ENCODE assay signal across 15 mouse cellular contexts in the genomic region with DNA sequence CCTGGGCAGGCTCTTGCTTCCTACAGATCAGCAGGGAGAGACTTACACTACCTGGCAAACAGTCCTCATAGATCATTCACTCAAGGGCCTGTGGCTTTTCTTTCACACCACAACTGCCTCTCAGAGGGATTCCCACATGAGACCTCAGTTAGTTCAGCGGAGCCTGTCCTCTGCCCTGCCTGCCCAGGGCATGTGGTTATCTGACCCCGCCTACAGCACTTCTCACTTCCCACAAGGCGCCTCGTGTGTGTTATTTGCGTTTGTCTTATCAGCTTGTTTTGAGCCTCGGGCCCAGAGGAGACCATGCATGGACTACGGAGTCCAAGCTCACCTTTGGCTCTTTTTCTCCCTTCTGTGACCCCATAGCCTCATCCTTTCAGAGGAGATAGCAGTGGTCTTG. TPM values are rescaled to one million over a fixed set of nuclear protein-coding genes. Genes with fewer than 3 reads are reported as not detected.
DNase-seq lines count a peak whose midpoint lies in the region; ATAC-seq and TF ChIP-seq lines count a peak whose summit lies in the region.
"Had no signal": no experiment of that assay in that cellular context is flagged by ENCODE, and none has a peak within 500 bp of the region (broad histone marks: within the 10 kb centered on the region; RNA-seq: fewer than 3 reads in every experiment).

No protein-coding gene starts in this region.

- H3K4me3 ChIP-seq in embryonic facial prominence, embryonic 14.5 days (ENCODE audit: low read depth, low read length): no peak overlapping the region
- no peak overlapping the region for H3K4me3 ChIP-seq in embryonic facial prominence, embryonic 10.5 days
- H3K4me3 ChIP-seq in heart, postnatal 0 days (ENCODE audit: low read depth, low read length): no peak overlapping the region
- H3K4me3 ChIP-seq in limb, embryonic 10.5 days: no peak overlapping the region
- H3K4me3 ChIP-seq: hindbrain, embryonic 15.5 days; megakaryocyte, embryonic 14.5 days had no signal

- peaks cover 18% of the 10 kb centered on the region for H3K4me1 ChIP-seq in embryonic facial prominence, embryonic 14.5 days (ENCODE audit: control insufficient read depth, insufficient read depth, low read length)
- H3K4me1 ChIP-seq in embryonic facial prominence, embryonic 10.5 days: peaks cover 9% of the 10 kb centered on the region
- peaks cover 37% of the 10 kb centered on the region for H3K4me1 ChIP-seq in heart, postnatal 0 days (ENCODE audit: control insufficient read depth, insufficient read depth)
- peaks cover 10% of the 10 kb centered on the region for H3K4me1 ChIP-seq in limb, embryonic 10.5 days
- H3K4me1 ChIP-seq: hindbrain, embryonic 15.5 days had no signal

- H3K4me2 ChIP-seq in embryonic facial prominence, embryonic 14.5 days (ENCODE audit: low read depth, low read length): no peak overlapping the region
- H3K4me2 ChIP-seq in heart, postnatal 0 days (ENCODE audit: low read depth, low read length): no peak overlapping the region
- H3K4me2 ChIP-seq: hindbrain, embryonic 15.5 days had no signal

- DNase-seq in embryonic facial prominence, embryonic 14.5 days (ENCODE audit: low spot score): no peak
- no peak for DNase-seq in embryonic facial prominence, embryonic 10.5 days (ENCODE audit: low spot score)
- DNase-seq in 416B (ENCODE audit: low read depth): peak; percentile 63
- peak; percentile 69 for DNase-seq in heart, postnatal 0 days (ENCODE audit: low spot score)
- DNase-seq in cerebellum, postnatal 25 days: no peak
- DNase-seq in limb, embryonic 10.5 days (ENCODE audit: low spot score): no peak
- DNase-seq: cerebellum, adult 11 months; kidney, adult 18-20 months; kidney, postnatal 4 days; lung, adult 2 months; right cerebral cortex, postnatal 4 days had no signal

- H3K36me3 ChIP-seq in embryonic facial prominence, embryonic 14.5 days (ENCODE audit: control insufficient read depth, insufficient read depth, low read length): no peaks in the 10 kb centered on the region
- no peaks in the 10 kb centered on the region for H3K36me3 ChIP-seq in embryonic facial prominence, embryonic 10.5 days (replicated peaks)
- H3K36me3 ChIP-seq in heart, postnatal 0 days (replicated peaks; ENCODE audit: control insufficient read depth, insufficient read depth, low read length): no peaks in the 10 kb centered on the region
- no peaks in the 10 kb centered on the region for H3K36me3 ChIP-seq in limb, embryonic 10.5 days
- H3K36me3 ChIP-seq: hindbrain, embryonic 15.5 days had no signal

- TF ChIP-seq CTCF in heart, postnatal 0 days (IDR thresholded peaks at IDR 0.05; ENCODE audit: low read depth): no peak; the same call in 1 of the 2 replicates

- no peak overlapping the region for H3K27ac ChIP-seq in embryonic facial prominence, embryonic 14.5 days (replicated peaks; ENCODE audit: low read depth, low read length)
- no peak overlapping the region; the same call in 1 of the 2 replicates for H3K27ac ChIP-seq in embryonic facial prominence, embryonic 10.5 days (replicated peaks)
- peak overlapping the region; percentile 31 for H3K27ac ChIP-seq in heart, postnatal 0 days (ENCODE audit: low read depth)
- H3K27ac ChIP-seq in limb, embryonic 10.5 days: no peak overlapping the region
- H3K27ac ChIP-seq: hindbrain, embryonic 15.5 days had no signal

- no peaks in the 10 kb centered on the region for H3K9me3 ChIP-seq in embryonic facial prominence, embryonic 14.5 days (ENCODE audit: control insufficient read depth, low read length)
- H3K9me3 ChIP-seq in embryonic facial prominence, embryonic 10.5 days: no peaks in the 10 kb centered on the region
- no peaks in the 10 kb centered on the region for H3K9me3 ChIP-seq in heart, postnatal 0 days (replicated peaks; ENCODE audit: control insufficient read depth, low read length)
- no peaks in the 10 kb centered on the region for H3K9me3 ChIP-seq in limb, embryonic 10.5 days (replicated peaks)
- H3K9me3 ChIP-seq: hindbrain, embryonic 15.5 days; megakaryocyte, embryonic 14.5 days had no signal

- no peaks in the 10 kb centered on the region for H3K27me3 ChIP-seq in embryonic facial prominence, embryonic 14.5 days (replicated peaks; ENCODE audit: control insufficient read depth, insufficient read depth, low read length)
- peaks cover 35% of the 10 kb centered on the region for H3K27me3 ChIP-seq in embryonic facial prominence, embryonic 10.5 days (replicated peaks; ENCODE audit: low read depth, poor library complexity, severe bottlenecking)
- H3K27me3 ChIP-seq in heart, postnatal 0 days (ENCODE audit: control insufficient read depth, insufficient read depth, low read length): peaks cover 1% of the 10 kb centered on the region; the same call in 1 of the 2 replicates
- H3K27me3 ChIP-seq in limb, embryonic 10.5 days (ENCODE audit: low read depth, poor library complexity, severe bottlenecking): peaks cover 33% of the 10 kb centered on the region

- no peak for TF ChIP-seq EP300 in heart, postnatal 0 days (IDR thresholded peaks at IDR 0.05; ENCODE audit: low read depth)

- 48% methylated on average over 7 of the region's 7 CpGs for WGBS in embryonic facial prominence, embryonic 14.5 days
- WGBS in embryonic facial prominence, embryonic 10.5 days: 50% methylated on average over 7 of the region's 7 CpGs
- 9% methylated on average over 7 of the region's 7 CpGs for WGBS in heart, postnatal 0 days
- 42% methylated on average over 7 of the region's 7 CpGs for WGBS in limb, embryonic 10.5 days

- ATAC-seq in embryonic facial prominence, embryonic 14.5 days (ENCODE audit: low read depth): no peak
- ATAC-seq in heart, postnatal 0 days (ENCODE audit: insufficient read depth, low read depth): peak; percentile 40
- peak; percentile 89 for ATAC-seq in megakaryocyte progenitor cell, adult 5-6 weeks (replicated peaks; ENCODE audit: poor library complexity)
- no peak for ATAC-seq in cerebellum, adult (ENCODE audit: insufficient number of reproducible peaks, low FRiP score, low TSS enrichment)

- H3K9ac ChIP-seq in embryonic facial prominence, embryonic 14.5 days (ENCODE audit: low read depth, low read length): 0 out of 2 replicates have a peak overlapping the region, but pooled peaks have one; percentile 25
- H3K9ac ChIP-seq in heart, postnatal 0 days (replicated peaks; ENCODE audit: low read depth, low read length): no peak overlapping the region
- H3K9ac ChIP-seq: hindbrain, embryonic 15.5 days had no signal

RNA-seq across cellular contexts. Expression of gene Lgr6, which starts 9.9 kb away (rescaled TPM):
- polyA plus RNA-seq in embryonic facial prominence, embryonic 14.5 days (2014; fragmentation: Nextera tagmentation; extraction: Ambion mirVana): 7.0 and 7.5 TPM in 2 replicates
- polyA plus RNA-seq in embryonic facial prominence, embryonic 10.5 days (2016; fragmentation: Nextera tagmentation; extraction: Ambion mirVana): 0.73 and 1.1 TPM in 2 replicates
- 8.6 and 17.3 TPM in 2 replicates for total RNA-seq in heart, postnatal 0 days (2014; rRNA removed; ENCODE audit: low replicate concordance)
- 3.8 and 4.5 TPM in 2 replicates for polyA plus RNA-seq in heart, postnatal 0 days (2015; fragmentation: Nextera tagmentation; extraction: Ambion mirVana)
- total RNA-seq in megakaryocyte progenitor cell, adult 5-6 weeks (2015): 0.05 TPM in 1 of 2 replicates, not detected in the other
- total RNA-seq in megakaryocyte progenitor cell, adult 5-6 weeks (2017): 0.08 TPM in 1 of 2 replicates, not detected in the other
- polyA plus RNA-seq in limb, embryonic 10.5 days (2016; fragmentation: Nextera tagmentation; extraction: Ambion mirVana): 0.56 and 0.75 TPM in 2 replicates

RNA-seq across cellular contexts. Expression of gene Ptpn7, which starts 37.3 kb away (rescaled TPM):
- 2.1 and 2.7 TPM in 2 replicates for polyA plus RNA-seq in embryonic facial prominence, embryonic 14.5 days (2014; fragmentation: Nextera tagmentation; extraction: Ambion mirVana)
- 1.3 and 2.1 TPM in 2 replicates for polyA plus RNA-seq in embryonic facial prominence, embryonic 10.5 days (2016; fragmentation: Nextera tagmentation; extraction: Ambion mirVana)
- total RNA-seq in heart, postnatal 0 days (2014; rRNA removed; ENCODE audit: low replicate concordance): 2.1 and 3.9 TPM in 2 replicates
- 0.22 and 0.30 TPM in 2 replicates for polyA plus RNA-seq in heart, postnatal 0 days (2015; fragmentation: Nextera tagmentation; extraction: Ambion mirVana)
- total RNA-seq in megakaryocyte progenitor cell, adult 5-6 weeks (2015): 75.0 and 75.4 TPM in 2 replicates
- total RNA-seq in megakaryocyte progenitor cell, adult 5-6 weeks (2017): 103 and 112 TPM in 2 replicates
- 1.4 and 1.9 TPM in 2 replicates for polyA plus RNA-seq in limb, embryonic 10.5 days (2016; fragmentation: Nextera tagmentation; extraction: Ambion mirVana)

RNA-seq across cellular contexts. Expression of gene Arl8a, which starts 51.4 kb away (rescaled TPM):
- polyA plus RNA-seq in embryonic facial prominence, embryonic 14.5 days (2014; fragmentation: Nextera tagmentation; extraction: Ambion mirVana): 73.8 and 74.7 TPM in 2 replicates
- 48.3 and 50.3 TPM in 2 replicates for polyA plus RNA-seq in embryonic facial prominence, embryonic 10.5 days (2016; fragmentation: Nextera tagmentation; extraction: Ambion mirVana)
- 40.1 and 43.4 TPM in 2 replicates for total RNA-seq in heart, postnatal 0 days (2014; rRNA removed; ENCODE audit: low replicate concordance)
- polyA plus RNA-seq in heart, postnatal 0 days (2015; fragmentation: Nextera tagmentation; extraction: Ambion mirVana): 31.9 and 35.3 TPM in 2 replicates
- total RNA-seq in megakaryocyte progenitor cell, adult 5-6 weeks (2015): 32.1 and 35.1 TPM in 2 replicates
- 18.4 and 19.9 TPM in 2 replicates for total RNA-seq in megakaryocyte progenitor cell, adult 5-6 weeks (2017)
- polyA plus RNA-seq in limb, embryonic 10.5 days (2016; fragmentation: Nextera tagmentation; extraction: Ambion mirVana): 32.7 and 42.2 TPM in 2 replicates

Comparison
In these comparisons a context has a peak if more than half of its experiments do, and no peak if none do; other contexts are left out.
1. ATAC-seq: peak in heart, postnatal 0 days (single experiment) and megakaryocyte progenitor cell, adult 5-6 weeks (single experiment); none in embryonic facial prominence, embryonic 14.5 days (single experiment) and cerebellum, adult (single experiment).
2. DNase-seq: peak in 416B (single experiment) and heart, postnatal 0 days (single experiment); none in embryonic facial prominence, embryonic 14.5 days (single experiment), embryonic facial prominence, embryonic 10.5 days (single experiment), cerebellum, postnatal 25 days (0 of 2) and limb, embryonic 10.5 days (single experiment).